Mouse (Mus musculus): Measurements from ENCODE around the gene S1pr4. TPM values are rescaled to one million over a fixed set of nuclear protein-coding genes. Genes with fewer than 3 reads are reported as not detected.

Gene S1pr4
- polyA plus RNA-seq, 1 experiment = not detected

DNA sequence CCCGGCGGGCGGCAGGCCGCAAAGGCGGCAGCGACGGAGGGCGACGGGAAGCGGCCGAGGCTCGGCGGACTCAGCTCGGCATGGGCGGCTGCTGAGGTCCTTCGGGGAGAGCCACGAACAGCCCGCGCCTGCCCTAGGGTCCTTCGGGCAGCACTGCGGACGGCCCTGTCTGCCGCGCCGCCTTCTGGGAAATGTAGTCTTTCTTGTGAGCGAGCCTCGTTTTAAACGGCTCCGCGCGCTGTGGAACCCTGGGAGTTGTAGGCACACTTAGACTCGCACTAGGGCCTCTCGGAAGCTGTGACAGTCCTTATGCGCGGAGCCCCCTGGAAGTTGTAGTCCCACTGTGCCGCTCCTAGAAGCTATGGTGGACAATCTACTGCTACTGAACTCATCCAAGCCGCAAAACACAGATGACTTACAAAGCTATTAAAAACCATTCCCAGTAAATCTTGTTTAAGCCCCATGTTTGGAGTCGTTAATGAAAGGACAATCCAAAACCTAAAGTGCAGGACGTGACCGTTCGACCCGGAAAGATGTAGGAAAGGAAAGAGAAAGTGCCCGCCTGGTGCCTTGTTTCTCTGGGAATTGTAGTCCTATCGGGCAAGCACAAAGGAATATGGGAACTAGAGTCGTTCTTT lies 3.5 kb downstream of the S1pr4 start, which contains the start of gene Ncln:
TSS of gene Ncln (minus strand) at position 129 of the 638 bp plus-strand sequence.
- under 1% methylated on average over 45 of the region's 45 CpGs for WGBS
- TF ChIP-seq POLR2A (IDR thresholded peaks at IDR 0.05; ENCODE audit: insufficient read depth, low read depth, low read length) (peak; percentile 71), CTCF (IDR thresholded peaks at IDR 0.05; ENCODE audit: insufficient read depth, low read depth, low read length) (no peak)
- H3K27ac ChIP-seq (ENCODE audit: insufficient read depth, low read depth, low read length) = peak within 1 kb of the TSS; percentile 92
- peaks cover 21% of the 10 kb centered on the region for H3K4me1 ChIP-seq (ENCODE audit: control insufficient read depth, insufficient read depth, low read length)
- H3K4me3 ChIP-seq (ENCODE audit: insufficient read depth, low read depth, low read length) = peak within 1 kb of the TSS; percentile 78

DNA sequence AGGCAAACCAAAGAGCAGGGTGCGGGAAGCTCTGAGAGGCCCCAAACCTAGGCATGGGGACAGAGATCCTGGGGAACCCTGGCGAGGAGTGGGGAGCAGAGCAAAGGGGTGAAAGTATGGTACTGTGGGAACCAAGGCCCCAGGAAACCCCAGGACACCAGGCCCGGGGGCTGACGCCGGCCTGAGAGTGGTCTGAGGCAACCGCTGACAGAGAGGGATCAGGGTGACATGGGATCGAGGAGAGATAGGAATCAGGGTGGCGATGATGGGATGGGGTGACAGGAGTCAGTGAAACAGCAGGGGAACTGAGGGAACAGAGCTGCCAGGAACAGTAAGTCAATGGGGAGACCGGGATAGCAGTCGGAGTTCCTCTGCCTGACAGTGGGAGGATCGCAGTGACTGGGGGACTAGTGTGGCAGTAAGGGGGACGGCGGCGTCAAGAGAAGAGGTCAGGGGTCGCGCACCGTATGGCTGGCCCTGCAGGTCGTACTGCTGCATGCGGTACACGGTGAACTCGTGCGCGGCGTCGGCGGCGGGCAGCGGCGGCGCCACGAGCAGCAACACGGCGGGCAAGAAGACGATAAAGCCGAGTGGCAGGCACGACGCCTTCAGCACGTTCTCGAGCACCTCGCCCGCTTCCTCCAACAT lies 4.2 kb downstream of the S1pr4 start:
- H3K27ac ChIP-seq (ENCODE audit: insufficient read depth, low read depth, low read length) = no peak overlapping the region
- WGBS = 1% methylated on average over 41 of the region's 41 CpGs
- TF ChIP-seq POLR2A (IDR thresholded peaks at IDR 0.05; ENCODE audit: insufficient read depth, low read depth, low read length) (no peak), CTCF (IDR thresholded peaks at IDR 0.05; ENCODE audit: insufficient read depth, low read depth, low read length) (no peak)
- H3K4me1 ChIP-seq (ENCODE audit: control insufficient read depth, insufficient read depth, low read length) = peaks cover 21% of the 10 kb centered on the region
- peak overlapping the region; percentile 78 for H3K4me3 ChIP-seq (ENCODE audit: insufficient read depth, low read depth, low read length)

DNA sequence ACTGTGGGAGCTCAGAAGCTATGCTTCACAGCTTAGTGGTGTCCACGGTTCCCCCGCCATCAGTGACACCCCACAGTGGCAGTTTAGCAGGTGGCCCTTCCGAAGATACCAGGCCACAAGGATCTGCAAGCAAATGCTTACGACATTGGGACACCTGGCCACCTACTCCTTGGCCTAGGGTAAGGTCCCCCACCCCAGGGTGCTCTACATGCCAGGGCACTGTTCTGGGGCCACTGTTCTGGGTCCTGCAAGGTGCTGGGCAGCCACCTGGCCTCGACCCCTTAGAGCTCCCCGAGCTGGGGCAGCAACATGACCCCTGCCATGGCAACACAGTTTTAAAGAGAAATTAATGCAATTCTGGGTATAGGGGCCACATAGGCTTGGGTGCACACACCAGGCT lies 4.8 kb downstream of the S1pr4 start:
- H3K4me3 ChIP-seq (ENCODE audit: insufficient read depth, low read depth, low read length) = peak overlapping the region; percentile 78
- WGBS = 72% methylated on average over 6 of the region's 6 CpGs
- TF ChIP-seq CTCF (IDR thresholded peaks at IDR 0.05; ENCODE audit: insufficient read depth, low read depth, low read length) (no peak), POLR2A (IDR thresholded peaks at IDR 0.05; ENCODE audit: insufficient read depth, low read depth, low read length) (no peak)
- H3K4me1 ChIP-seq (ENCODE audit: control insufficient read depth, insufficient read depth, low read length) = peaks cover 21% of the 10 kb centered on the region
- no peak overlapping the region for H3K27ac ChIP-seq (ENCODE audit: insufficient read depth, low read depth, low read length)

DNA sequence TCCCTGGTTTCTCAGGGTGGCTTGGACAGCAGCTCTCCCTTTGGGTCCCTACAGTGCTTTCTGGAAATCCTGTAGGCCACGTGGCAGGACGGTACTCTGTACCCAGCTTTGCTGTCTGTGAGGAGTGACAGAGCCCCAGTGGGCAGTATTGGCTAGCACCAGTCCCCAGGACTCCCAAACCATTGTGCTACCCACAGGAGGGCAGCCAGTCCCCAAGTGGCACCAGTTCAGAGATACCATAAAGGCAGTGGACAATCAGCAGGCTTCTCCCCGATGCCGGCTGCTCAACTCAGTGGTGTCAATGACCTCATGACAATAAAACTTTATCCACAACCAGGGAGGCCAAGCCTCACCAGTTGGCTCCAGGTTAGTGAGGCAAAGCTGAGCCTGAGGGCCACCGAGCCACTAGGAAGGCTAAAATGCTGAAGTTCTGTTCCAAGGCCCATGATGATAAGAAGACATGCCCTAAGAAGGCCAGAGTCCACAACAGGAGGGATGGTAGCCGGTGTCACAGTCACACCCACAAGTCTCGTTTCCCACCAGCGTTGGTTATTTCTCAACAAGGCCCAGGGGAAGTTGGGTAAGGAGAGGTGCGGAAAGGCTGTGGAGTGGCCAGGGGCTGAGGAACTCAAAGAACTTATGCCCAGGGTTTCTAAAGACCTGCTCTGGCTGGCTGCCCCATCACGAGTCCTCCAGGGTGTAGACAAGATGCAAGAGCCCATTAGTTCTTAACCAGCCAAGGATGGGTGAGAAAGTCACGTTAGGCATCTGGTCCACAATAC lies 5.5 kb downstream of the S1pr4 start:
- Histone ChIP-seq H3K27ac (ENCODE audit: insufficient read depth, low read depth, low read length) (no peak overlapping the region), H3K4me3 (ENCODE audit: insufficient read depth, low read depth, low read length) (peak overlapping the region; percentile 78; the same call in 1 of the 2 replicates), H3K4me1 (ENCODE audit: control insufficient read depth, insufficient read depth, low read length) (peaks cover 21% of the 10 kb centered on the region)
- TF ChIP-seq CTCF (IDR thresholded peaks at IDR 0.05; ENCODE audit: insufficient read depth, low read depth, low read length) (no peak), POLR2A (IDR thresholded peaks at IDR 0.05; ENCODE audit: insufficient read depth, low read depth, low read length) (no peak)
- 88% methylated on average over 11 of the region's 11 CpGs for WGBS

DNA sequence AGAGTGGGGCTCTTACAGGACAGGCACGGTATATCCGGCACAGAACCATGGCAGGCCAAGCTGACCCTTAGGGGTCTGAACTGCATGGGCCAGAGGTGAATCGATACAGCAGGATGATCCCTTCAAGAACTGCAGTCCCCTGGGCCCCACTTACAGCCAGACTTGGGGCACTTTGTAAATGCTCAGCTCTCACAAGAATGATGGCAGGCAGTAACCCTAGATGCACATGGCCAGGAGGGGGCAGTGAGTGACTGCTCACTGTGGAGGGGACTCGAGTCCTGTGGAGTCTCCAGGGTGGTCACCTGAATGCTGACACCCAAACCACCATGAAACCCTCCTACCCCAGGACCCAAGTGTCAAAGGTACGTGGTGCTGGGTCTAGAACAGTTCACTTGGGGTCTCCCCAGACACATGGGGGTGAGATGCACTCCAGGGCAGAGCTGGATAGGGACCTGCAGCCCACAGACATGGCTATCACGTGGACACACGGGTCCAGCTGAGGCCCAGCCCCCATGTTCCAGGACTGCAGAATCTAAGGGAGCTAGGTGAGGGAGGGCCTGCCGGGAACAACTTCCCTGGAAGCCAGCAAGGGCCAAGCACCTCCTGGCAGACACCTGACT lies 6.2 kb downstream of the S1pr4 start:
- 76% methylated on average over 8 of the region's 8 CpGs for WGBS
- peaks cover 21% of the 10 kb centered on the region for H3K4me1 ChIP-seq (ENCODE audit: control insufficient read depth, insufficient read depth, low read length)
- no peak for TF ChIP-seq CTCF (IDR thresholded peaks at IDR 0.05; ENCODE audit: insufficient read depth, low read depth, low read length)
- no peak for TF ChIP-seq POLR2A (IDR thresholded peaks at IDR 0.05; ENCODE audit: insufficient read depth, low read depth, low read length)
- H3K4me3 ChIP-seq (ENCODE audit: insufficient read depth, low read depth, low read length) = no peak overlapping the region
- no peak overlapping the region for H3K27ac ChIP-seq (ENCODE audit: insufficient read depth, low read depth, low read length)

DNA sequence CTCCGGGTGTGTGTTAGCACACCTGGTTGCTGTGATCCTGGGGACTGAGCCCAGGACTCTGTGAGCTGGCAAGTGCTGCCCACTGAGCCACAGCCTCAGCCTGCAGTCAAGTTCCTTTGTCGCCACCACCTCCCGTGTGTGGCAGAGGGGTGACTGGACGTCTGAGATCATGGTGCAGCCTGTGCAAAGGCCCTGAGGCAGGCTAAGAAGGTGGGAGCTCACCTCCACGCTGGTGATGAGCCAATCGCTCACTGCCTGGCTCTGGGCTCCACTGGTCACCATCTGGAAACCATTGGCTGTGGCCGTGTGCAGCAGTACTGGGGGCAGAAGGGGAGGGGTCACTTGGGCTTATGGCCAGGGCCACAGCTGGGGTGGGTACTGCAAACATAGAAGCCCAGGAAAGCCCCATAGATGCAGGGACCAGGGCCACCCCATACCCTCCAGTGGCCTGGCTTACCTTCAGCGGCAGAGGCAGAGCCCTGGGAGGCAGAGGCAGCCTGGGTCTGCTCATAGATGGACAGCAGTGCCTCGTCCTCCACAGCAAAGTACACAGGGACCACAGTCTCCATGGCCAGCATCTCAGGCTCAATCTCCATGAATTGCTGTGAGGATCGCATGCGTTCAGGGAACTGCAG lies 7.2 kb downstream of the S1pr4 start:
- H3K4me3 ChIP-seq (ENCODE audit: insufficient read depth, low read depth, low read length) = no peak overlapping the region
- no peak overlapping the region for H3K27ac ChIP-seq (ENCODE audit: insufficient read depth, low read depth, low read length)
- TF ChIP-seq CTCF (IDR thresholded peaks at IDR 0.05; ENCODE audit: insufficient read depth, low read depth, low read length) (no peak), POLR2A (IDR thresholded peaks at IDR 0.05; ENCODE audit: insufficient read depth, low read depth, low read length) (no peak)
- H3K4me1 ChIP-seq (ENCODE audit: control insufficient read depth, insufficient read depth, low read length) = peaks cover 21% of the 10 kb centered on the region
- WGBS = 87% methylated on average over 11 of the region's 11 CpGs

DNA sequence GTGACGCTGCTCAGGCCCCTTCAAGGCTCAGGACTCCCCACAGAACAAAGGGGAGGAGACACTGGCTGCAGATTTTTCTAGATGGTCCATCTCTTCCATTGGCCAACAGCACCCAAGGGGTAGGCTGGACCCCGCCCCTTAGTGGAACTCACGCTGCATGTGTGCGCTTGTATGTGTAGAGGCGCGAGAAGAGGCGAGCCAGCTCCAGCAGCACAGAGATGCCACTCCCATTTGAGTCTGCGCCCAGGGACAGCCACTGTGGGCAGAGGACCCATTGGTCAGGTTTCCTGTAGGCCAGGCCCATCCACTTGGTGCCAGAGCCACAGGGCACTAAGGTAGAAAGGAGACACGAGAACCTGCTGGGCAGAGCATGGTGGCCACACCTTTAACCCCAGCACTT lies 8.9 kb downstream of the S1pr4 start:
- 93% methylated on average over 9 of the region's 9 CpGs for WGBS
- Histone ChIP-seq H3K4me3 (ENCODE audit: insufficient read depth, low read depth, low read length) (no peak overlapping the region), H3K4me1 (ENCODE audit: control insufficient read depth, insufficient read depth, low read length) (peaks cover 21% of the 10 kb centered on the region), H3K27ac (ENCODE audit: insufficient read depth, low read depth, low read length) (no peak overlapping the region)
- TF ChIP-seq POLR2A (IDR thresholded peaks at IDR 0.05; ENCODE audit: insufficient read depth, low read depth, low read length) (no peak), CTCF (IDR thresholded peaks at IDR 0.05; ENCODE audit: insufficient read depth, low read depth, low read length) (no peak)

DNA sequence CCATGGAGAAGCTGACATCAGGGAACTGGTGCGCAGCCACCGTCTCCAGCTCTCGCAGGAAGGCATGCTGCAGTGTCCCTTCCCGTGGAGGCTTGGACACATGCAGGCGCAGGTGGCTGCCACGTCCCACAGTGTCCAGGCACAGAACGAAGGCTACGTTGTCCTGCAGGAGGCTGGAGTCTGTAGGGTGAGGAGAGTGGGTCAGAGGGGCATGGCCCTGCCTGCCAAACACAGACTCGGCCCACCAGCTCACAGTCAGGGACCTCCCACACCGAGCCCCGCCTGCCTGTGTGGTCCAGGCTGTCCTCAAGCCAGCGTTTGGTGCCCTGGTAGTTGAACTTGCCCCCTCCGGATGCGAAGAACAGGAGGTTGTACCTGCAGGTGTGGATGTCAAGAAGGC lies 10.0 kb downstream of the S1pr4 start:
- 80% methylated on average over 14 of the region's 14 CpGs for WGBS
- no peak overlapping the region for H3K4me3 ChIP-seq (ENCODE audit: insufficient read depth, low read depth, low read length)
- no peak overlapping the region for H3K27ac ChIP-seq (ENCODE audit: insufficient read depth, low read depth, low read length)
- no peak for TF ChIP-seq POLR2A (IDR thresholded peaks at IDR 0.05; ENCODE audit: insufficient read depth, low read depth, low read length)
- no peak for TF ChIP-seq CTCF (IDR thresholded peaks at IDR 0.05; ENCODE audit: insufficient read depth, low read depth, low read length)
- H3K4me1 ChIP-seq (ENCODE audit: control insufficient read depth, insufficient read depth, low read length) = peaks cover 22% of the 10 kb centered on the region
